Mouse (Mus musculus): ENCODE measurements around the gene Flii. TPM values are rescaled to one million over a fixed set of nuclear protein-coding genes. Genes with fewer than 3 reads are reported as not detected.

The Flii gene
- polyA plus RNA-seq, 1 experiment from 2014 or later: 76.8 TPM

- no peak overlapping the region for H3K9ac ChIP-seq
- WGBS: 92% methylated on average over 18 of the region's 18 CpGs
- H3K4me3 ChIP-seq (replicated peaks): no peak overlapping the region
- peaks cover 87% of the 10 kb centered on the region for H3K36me3 ChIP-seq
- no peak overlapping the region for H3K27ac ChIP-seq
- H3K4me2 ChIP-seq: no peak overlapping the region
- 0 out of 2 replicates have a peak, but pooled peaks cover 5% of the 10 kb centered on the region for H3K4me1 ChIP-seq
- no peaks in the 10 kb centered on the region for H3K9me3 ChIP-seq
- no peak for ATAC-seq (ENCODE audit: insufficient read depth, low FRiP score, low read depth)
- no peaks in the 10 kb centered on the region for H3K27me3 ChIP-seq (replicated peaks)
Measured at GRCm38 (mm10) chr11:60712040-60712439, 15.0 kb downstream of the Flii start.

- H3K36me3 ChIP-seq: peaks cover 86% of the 10 kb centered on the region
Measured at GRCm38 (mm10) chr11:60711218-60711617, 15.8 kb downstream of the Flii start.

DNA sequence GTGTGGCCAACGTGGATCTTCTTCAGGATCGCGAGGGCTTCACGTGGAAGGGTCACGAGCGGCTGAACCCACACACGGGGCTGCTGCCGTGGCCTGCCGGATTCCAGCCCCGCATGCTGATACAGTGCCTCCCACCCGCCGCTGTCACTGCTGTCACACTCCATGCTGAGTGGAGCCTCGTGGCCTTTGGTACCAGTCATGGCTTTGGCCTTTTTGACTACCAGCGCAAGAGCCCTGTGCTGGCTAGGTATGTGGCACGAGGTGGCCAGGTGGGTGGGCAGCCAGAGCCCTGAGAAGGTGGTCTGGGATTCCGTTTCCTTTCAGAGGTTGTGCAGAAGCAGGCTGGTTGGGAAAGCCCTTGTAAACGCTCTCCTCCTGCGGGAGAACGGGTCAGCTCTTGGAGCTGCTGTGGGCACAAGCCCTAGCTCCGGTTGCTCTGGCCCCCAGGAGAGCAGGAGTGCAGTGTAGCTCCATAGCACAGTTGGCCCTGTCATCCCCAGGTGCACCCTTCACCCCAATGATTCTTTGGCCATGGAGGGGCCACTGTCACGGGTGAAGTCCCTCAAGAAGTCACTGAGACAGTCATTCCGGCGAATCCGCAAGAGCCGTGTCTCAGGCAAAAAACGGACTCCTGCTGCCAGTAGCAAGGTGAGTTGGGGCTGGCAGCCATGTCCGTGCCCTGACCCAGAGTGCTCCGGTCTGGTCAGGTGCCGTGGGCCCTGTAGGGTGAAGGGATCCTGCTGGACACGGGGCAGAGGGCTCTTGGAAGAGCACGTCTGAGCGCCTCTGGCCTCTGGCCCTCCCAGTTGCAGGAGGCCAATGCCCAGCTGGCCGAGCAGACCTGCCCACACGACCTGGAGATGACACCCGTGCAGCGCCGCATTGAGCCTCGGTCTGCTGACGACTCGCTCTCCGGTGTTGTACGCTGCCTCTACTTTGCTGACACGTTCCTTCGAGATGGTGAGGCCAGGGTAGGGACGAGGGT is 17.3 kb downstream of the Flii start:
- no peak for ATAC-seq (ENCODE audit: insufficient read depth, low FRiP score, low read depth)
- no peak overlapping the region for H3K4me3 ChIP-seq (replicated peaks)
- H3K9ac ChIP-seq: no peak overlapping the region
- no peak overlapping the region for H3K4me2 ChIP-seq
- 91% methylated on average over 45 of the region's 45 CpGs for WGBS
- H3K4me1 ChIP-seq: 0 out of 2 replicates have a peak, but pooled peaks cover 7% of the 10 kb centered on the region
- H3K27ac ChIP-seq: no peak overlapping the region
- H3K27me3 ChIP-seq (replicated peaks): no peaks in the 10 kb centered on the region
- H3K9me3 ChIP-seq: no peaks in the 10 kb centered on the region
- peaks cover 81% of the 10 kb centered on the region for H3K36me3 ChIP-seq

More at GRCm38 (mm10) chr11:60711218-60711617, 15.8 kb downstream of the Flii start:
- Histone ChIP-seq H3K4me1 (0 out of 2 replicates have a peak, but pooled peaks cover 7% of the 10 kb centered on the region), H3K27me3 (replicated peaks) (no peaks in the 10 kb centered on the region), H3K9me3 (no peaks in the 10 kb centered on the region), H3K4me3 (replicated peaks) (no peak overlapping the region), H3K9ac (no peak overlapping the region), H3K4me2 (no peak overlapping the region), H3K27ac (no peak overlapping the region)
- ATAC-seq (ENCODE audit: insufficient read depth, low FRiP score, low read depth): no peak
- 92% methylated on average over 17 of the region's 17 CpGs for WGBS

DNA sequence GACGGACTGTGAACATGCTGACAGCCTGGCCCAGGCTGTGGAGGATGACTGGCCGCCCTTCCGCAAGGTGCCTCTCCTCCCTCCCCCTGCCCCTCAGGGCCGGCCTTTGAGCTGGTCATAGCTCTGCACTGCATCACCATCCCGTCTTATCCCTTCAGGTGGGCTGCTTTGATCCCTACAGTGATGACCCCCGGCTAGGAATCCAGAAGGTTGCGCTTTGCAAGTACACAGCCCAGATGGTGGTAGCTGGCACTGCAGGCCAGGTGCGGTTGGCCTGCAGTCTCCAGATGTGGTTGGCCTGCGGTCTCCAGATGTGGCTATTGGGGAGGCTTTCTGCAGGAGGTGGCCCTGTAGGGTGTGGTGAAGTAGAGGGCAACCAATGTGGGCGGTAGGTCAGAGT is 18.4 kb downstream of the Flii start:
- no peak for ATAC-seq (ENCODE audit: insufficient read depth, low FRiP score, low read depth)
- no peaks in the 10 kb centered on the region for H3K27me3 ChIP-seq (replicated peaks)
- 0 out of 2 replicates have a peak, but pooled peaks cover 7% of the 10 kb centered on the region for H3K4me1 ChIP-seq
- no peak overlapping the region for H3K27ac ChIP-seq
- no peak overlapping the region for H3K9ac ChIP-seq
- no peak overlapping the region for H3K4me2 ChIP-seq
- peaks cover 78% of the 10 kb centered on the region for H3K36me3 ChIP-seq
- WGBS: 91% methylated on average over 10 of the region's 10 CpGs
- H3K4me3 ChIP-seq (replicated peaks): no peak overlapping the region
- H3K9me3 ChIP-seq: no peaks in the 10 kb centered on the region

DNA sequence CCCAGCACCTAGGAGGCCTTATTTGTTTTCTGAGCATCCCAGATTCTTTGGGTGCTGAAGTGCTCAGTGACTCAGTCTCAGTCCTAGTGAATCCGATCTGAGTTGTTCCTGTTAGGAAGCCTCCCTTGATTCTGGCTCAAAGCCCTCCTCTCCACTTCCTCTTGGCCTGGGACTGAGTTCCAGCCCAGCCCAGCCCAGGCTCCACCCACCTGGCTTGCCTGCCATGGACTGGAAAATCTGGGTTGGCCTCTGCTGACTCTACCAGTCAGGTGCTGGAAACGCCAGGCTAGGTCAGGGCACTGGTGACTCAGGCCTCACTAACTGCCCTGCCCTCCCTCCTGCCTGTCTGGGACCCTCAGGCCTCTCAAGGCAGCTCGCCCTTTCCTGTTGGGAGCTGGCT is 19.4 kb downstream of the Flii start:
- no peak overlapping the region for H3K4me3 ChIP-seq (replicated peaks)
- no peak overlapping the region for H3K9ac ChIP-seq
- H3K27ac ChIP-seq: peak overlapping the region; percentile 21; the same call in 1 of the 2 replicates
- no peaks in the 10 kb centered on the region for H3K9me3 ChIP-seq
- peak; percentile 54; the same call in 1 of the 2 replicates for ATAC-seq (ENCODE audit: insufficient read depth, low FRiP score, low read depth)
- H3K36me3 ChIP-seq: peaks cover 70% of the 10 kb centered on the region
- H3K27me3 ChIP-seq (replicated peaks): no peaks in the 10 kb centered on the region
- H3K4me1 ChIP-seq: 0 out of 2 replicates have a peak, but pooled peaks cover 7% of the 10 kb centered on the region
- WGBS: 49% methylated on average over 3 of the region's 3 CpGs
- no peak overlapping the region for H3K4me2 ChIP-seq

DNA sequence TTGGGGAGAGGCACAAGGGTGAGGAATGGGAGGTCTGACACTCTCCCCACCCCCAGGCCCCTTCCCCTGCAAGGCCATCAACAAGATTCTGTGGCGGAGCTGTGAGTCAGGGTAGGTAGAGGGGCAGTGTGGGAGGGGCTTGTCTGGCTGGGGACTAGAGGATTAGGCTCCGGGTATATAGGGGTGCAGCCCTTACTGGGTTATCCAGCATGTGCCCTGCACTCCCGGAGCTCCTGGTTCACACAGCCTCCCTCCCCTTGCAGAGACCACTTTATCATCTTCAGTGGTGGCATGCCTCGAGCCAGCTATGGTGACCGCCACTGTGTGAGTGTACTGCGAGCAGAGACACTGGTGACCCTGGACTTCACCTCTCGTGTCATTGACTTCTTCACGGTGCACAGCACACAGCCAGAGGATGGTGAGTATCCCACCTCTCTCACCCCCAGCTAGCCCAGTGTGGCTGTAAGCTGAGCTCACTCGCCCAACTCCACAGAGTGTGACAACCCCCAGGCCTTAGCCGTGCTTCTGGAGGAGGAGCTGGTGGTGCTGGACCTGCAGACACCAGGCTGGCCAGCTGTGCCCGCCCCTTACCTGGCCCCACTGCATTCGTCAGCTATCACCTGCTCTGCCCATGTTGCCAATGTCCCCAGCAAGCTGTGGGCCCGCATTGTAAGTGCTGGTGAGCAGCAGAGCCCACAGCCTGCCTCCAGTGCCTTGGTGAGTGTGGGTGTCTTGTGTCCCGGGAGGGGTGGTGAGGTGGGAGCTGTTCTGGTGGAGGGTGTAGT is 20.2 kb downstream of the Flii start:
- Histone ChIP-seq H3K4me1 (0 out of 2 replicates have a peak, but pooled peaks cover 7% of the 10 kb centered on the region), H3K9ac (no peak overlapping the region), H3K36me3 (peaks cover 64% of the 10 kb centered on the region), H3K4me2 (no peak overlapping the region), H3K9me3 (no peaks in the 10 kb centered on the region), H3K27ac (peak overlapping the region; percentile 21; the same call in 1 of the 2 replicates), H3K27me3 (replicated peaks) (no peaks in the 10 kb centered on the region), H3K4me3 (replicated peaks) (no peak overlapping the region)
- 84% methylated on average over 14 of the region's 14 CpGs for WGBS
- ATAC-seq (ENCODE audit: insufficient read depth, low FRiP score, low read depth): no peak

DNA sequence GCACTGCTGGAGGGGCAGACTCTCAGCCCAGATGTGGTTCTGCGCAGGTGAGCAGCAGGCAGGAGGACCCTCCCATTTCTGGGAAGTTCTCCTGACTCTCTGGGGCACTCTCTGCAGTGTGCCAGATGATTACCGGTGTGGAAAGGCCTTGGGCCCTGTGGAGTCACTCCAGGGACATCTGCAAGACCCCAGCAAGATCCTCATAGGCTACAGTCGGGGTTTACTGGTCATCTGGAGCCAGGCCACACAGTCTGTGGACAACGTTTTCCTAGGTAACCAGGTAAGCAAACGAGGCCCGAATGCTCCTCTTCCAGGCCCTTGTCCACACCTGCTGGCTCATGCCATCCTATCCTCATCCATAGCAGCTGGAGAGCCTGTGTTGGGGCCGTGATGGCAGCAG is 21.0 kb downstream of the Flii start:
- no peak overlapping the region for H3K27ac ChIP-seq
- H3K9me3 ChIP-seq: no peaks in the 10 kb centered on the region
- no peaks in the 10 kb centered on the region for H3K27me3 ChIP-seq (replicated peaks)
- no peak overlapping the region for H3K4me3 ChIP-seq (replicated peaks)
- H3K4me2 ChIP-seq: no peak overlapping the region
- 91% methylated on average over 7 of the region's 7 CpGs for WGBS
- peaks cover 57% of the 10 kb centered on the region for H3K36me3 ChIP-seq
- no peak overlapping the region for H3K9ac ChIP-seq
- H3K4me1 ChIP-seq: peaks cover 9% of the 10 kb centered on the region
- no peak for ATAC-seq (ENCODE audit: insufficient read depth, low FRiP score, low read depth)

DNA sequence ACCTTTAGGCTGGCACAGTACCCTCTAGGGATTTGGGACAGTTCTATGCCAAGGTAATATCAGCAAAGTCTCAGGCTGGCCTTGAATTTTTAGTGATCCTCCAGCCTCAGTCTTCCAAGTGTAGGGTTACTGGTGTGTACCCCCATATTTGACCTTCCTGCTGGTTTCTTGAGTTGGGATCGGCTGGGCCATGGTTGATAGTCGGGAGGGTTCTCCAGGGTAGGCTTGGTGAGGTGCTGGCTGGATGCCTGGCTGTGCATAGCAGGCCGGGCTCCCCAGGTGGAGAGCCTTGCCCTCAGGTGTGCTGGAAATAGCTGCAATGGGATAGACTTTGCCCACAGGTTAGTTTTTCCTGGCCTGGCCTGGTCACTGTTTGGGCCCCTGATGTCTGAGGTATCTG is 21.8 kb downstream of the Flii start:
- Histone ChIP-seq H3K9me3 (no peaks in the 10 kb centered on the region), H3K9ac (no peak overlapping the region), H3K4me2 (no peak overlapping the region), H3K4me1 (peaks cover 17% of the 10 kb centered on the region), H3K36me3 (peaks cover 52% of the 10 kb centered on the region), H3K4me3 (replicated peaks) (no peak overlapping the region), H3K27ac (no peak overlapping the region), H3K27me3 (replicated peaks) (no peaks in the 10 kb centered on the region)
- WGBS: 90% methylated on average over 3 of the region's 3 CpGs
- no peak for ATAC-seq (ENCODE audit: insufficient read depth, low FRiP score, low read depth)

- H3K4me3 ChIP-seq (replicated peaks): no peak overlapping the region
- peaks cover 42% of the 10 kb centered on the region for H3K36me3 ChIP-seq
- no peak overlapping the region for H3K27ac ChIP-seq
- WGBS: 93% methylated on average over 19 of the region's 19 CpGs
- H3K27me3 ChIP-seq (replicated peaks): no peaks in the 10 kb centered on the region
- no peaks in the 10 kb centered on the region for H3K9me3 ChIP-seq
- H3K9ac ChIP-seq: no peak overlapping the region
- no peak for ATAC-seq (ENCODE audit: insufficient read depth, low FRiP score, low read depth)
- peaks cover 19% of the 10 kb centered on the region for H3K4me1 ChIP-seq
- H3K4me2 ChIP-seq: no peak overlapping the region
Measured at GRCm38 (mm10) chr11:60704023-60704880, 22.8 kb downstream of the Flii start.

DNA sequence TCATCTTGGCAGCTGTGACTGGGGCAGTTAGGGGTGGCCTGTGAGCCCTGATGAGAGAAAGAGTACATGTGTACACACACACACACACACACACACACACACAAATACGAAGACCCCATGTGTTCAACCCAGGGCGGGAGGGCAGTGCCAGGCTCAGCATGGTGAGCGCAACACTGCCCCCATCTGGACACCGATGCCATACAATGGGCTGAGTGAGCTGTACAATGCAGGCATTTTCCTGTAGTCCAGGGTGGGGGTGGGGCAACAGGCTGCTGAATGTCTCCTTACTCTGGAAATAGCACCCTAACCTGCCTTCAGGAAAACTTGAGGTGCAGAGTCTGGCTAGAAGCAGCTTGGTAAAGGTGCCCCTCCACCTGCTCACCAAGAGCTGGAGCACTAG is 23.9 kb downstream of the Flii start:
- ATAC-seq (ENCODE audit: insufficient read depth, low FRiP score, low read depth): no peak
- H3K36me3 ChIP-seq: peaks cover 30% of the 10 kb centered on the region
- H3K9me3 ChIP-seq: no peaks in the 10 kb centered on the region

GRCm38 (mm10) chr11:60701611-60702010 is 25.5 kb downstream of the Flii start:
- no peak overlapping the region for H3K9ac ChIP-seq
- H3K4me1 ChIP-seq: peaks cover 20% of the 10 kb centered on the region
- no peak overlapping the region for H3K4me3 ChIP-seq (replicated peaks)
- H3K4me2 ChIP-seq: no peak overlapping the region
- no peak for ATAC-seq (ENCODE audit: insufficient read depth, low FRiP score, low read depth)
- H3K9me3 ChIP-seq: no peaks in the 10 kb centered on the region
- 64% methylated on average over 4 of the region's 4 CpGs for WGBS
- H3K27me3 ChIP-seq (replicated peaks): no peaks in the 10 kb centered on the region
- no peak overlapping the region for H3K27ac ChIP-seq
- H3K36me3 ChIP-seq: peaks cover 18% of the 10 kb centered on the region

More for the DNA sequence above, 23.9 kb downstream of the Flii start:
- H3K4me3 ChIP-seq (replicated peaks): no peak overlapping the region
- no peaks in the 10 kb centered on the region for H3K27me3 ChIP-seq (replicated peaks)
- H3K4me1 ChIP-seq: peaks cover 26% of the 10 kb centered on the region
- no peak overlapping the region for H3K9ac ChIP-seq
- H3K27ac ChIP-seq: no peak overlapping the region
- no peak overlapping the region for H3K4me2 ChIP-seq
- 46% methylated on average over 4 of the region's 4 CpGs for whole genome bisulfite sequencing

All from stomach, embryonic 15.5 days (tissue).